Mouse (Mus musculus) ES-CJ7 (cell line): ENCODE data around the gene Slc22a14.
"Not testable (repeated sequence)": the region's sequence is repeated elsewhere in the genome, so short reads cannot be mapped to it uniquely, and the experiment has no call there.

Source experiments
- DNase-seq: peaks from one replicate; pipeline ENCODE4 v3.0.0; 2011; ENCODE audit warnings: low read depth, low spot score

Gene Slc22a14

GRCm38 (mm10) chr9:119323260-119323645, 42.1 kb downstream of the Slc22a14 start:
- no peak for DNase-seq

GRCm38 (mm10) chr9:119322289-119323259, 42.8 kb downstream of the Slc22a14 start, which contains the start of gene Oxsr1:
TSS of gene Oxsr1 (minus strand) at chr9:119322427.
- peak; percentile 100 for DNase-seq

GRCm38 (mm10) chr9:119321392-119322229, 43.7 kb downstream of the Slc22a14 start:
- peak; percentile 71 for DNase-seq

GRCm38 (mm10) chr9:119320946-119321345, 44.4 kb downstream of the Slc22a14 start:
- peak; percentile 69 for DNase-seq

GRCm38 (mm10) chr9:119320446-119320845, 44.9 kb downstream of the Slc22a14 start:
- peak; percentile 55 for DNase-seq

- no peak for DNase-seq
Measured at GRCm38 (mm10) chr9:119318891-119319290, 46.5 kb downstream of the Slc22a14 start.

GRCm38 (mm10) chr9:119313096-119313495, 52.3 kb downstream of the Slc22a14 start:
- DNase-seq: no peak

- DNase-seq: no peak
Measured at GRCm38 (mm10) chr9:119309067-119309466, 56.3 kb downstream of the Slc22a14 start.

- no peak for DNase-seq
Measured at GRCm38 (mm10) chr9:119305863-119306262, 59.5 kb downstream of the Slc22a14 start.

GRCm38 (mm10) chr9:119298563-119298962, 66.8 kb downstream of the Slc22a14 start:
- no peak for DNase-seq

- DNase-seq: no peak
Measured at GRCm38 (mm10) chr9:119297696-119298095, 67.7 kb downstream of the Slc22a14 start.

GRCm38 (mm10) chr9:119290791-119291190, 74.6 kb downstream of the Slc22a14 start:
- no peak for DNase-seq

- no peak for DNase-seq
Measured at GRCm38 (mm10) chr9:119280894-119281682, 84.3 kb downstream of the Slc22a14 start.

- DNase-seq: no peak
Measured at GRCm38 (mm10) chr9:119278031-119278430, 87.3 kb downstream of the Slc22a14 start.

GRCm38 (mm10) chr9:119276321-119276720, 89.0 kb downstream of the Slc22a14 start:
- no peak for DNase-seq

- DNase-seq: not testable (repeated sequence)
Measured at GRCm38 (mm10) chr9:119274814-119275213, 90.5 kb downstream of the Slc22a14 start.

GRCm38 (mm10) chr9:119271496-119271895, 93.9 kb downstream of the Slc22a14 start:
- peak; percentile 80 for DNase-seq

GRCm38 (mm10) chr9:119268588-119269145, 96.7 kb downstream of the Slc22a14 start:
- no peak for DNase-seq

GRCm38 (mm10) chr9:119268120-119268519, 97.2 kb downstream of the Slc22a14 start:
- no peak for DNase-seq

- not testable (repeated sequence) for DNase-seq
Measured at GRCm38 (mm10) chr9:119266121-119266395, 99.3 kb downstream of the Slc22a14 start.
